Mouse (Mus musculus) forebrain, embryonic 11.5 days (tissue): ENCODE data around the gene Fam49a. TPM values are rescaled to one million over a fixed set of nuclear protein-coding genes. Genes with fewer than 3 reads are reported as not detected.

Experiments
- ATAC-seq: fragments of 200-750 bp; cut with Nextera tagmentation; replicated peaks from 2 replicates; pipeline ENCODE4 v1.8.0; 2017; ENCODE audit warnings: moderate TSS enrichment; ENCODE audit not compliant: low FRiP score
- DNase-seq: peaks from one replicate; pipeline ENCODE4 v3.0.0-alpha.2; 2017; ENCODE audit warnings: low spot score
- H3K27ac ChIP-seq: fragments of 300-500 bp; sonication (generic); 2 replicates; pipeline ENCODE4 v1.5.1; 2014; ENCODE audit warnings: low read depth, low read length
- H3K27me3 ChIP-seq: fragments of 300-500 bp; sonication (generic); 2 replicates; pipeline ENCODE4 v1.6.1; 2014; ENCODE audit warnings: mild to moderate bottlenecking, low read length, mixed read lengths; ENCODE audit not compliant: control insufficient read depth, insufficient read depth
- H3K36me3 ChIP-seq: fragments of 300-500 bp; sonication (generic); 2 replicates; pipeline ENCODE4 v1.6.1; 2014; ENCODE audit warnings: mild to moderate bottlenecking, low read length, moderate library complexity, mixed read lengths; ENCODE audit not compliant: control insufficient read depth, insufficient read depth
- H3K4me1 ChIP-seq: fragments of 300-500 bp; sonication (generic); replicated peaks from 2 replicates; pipeline ENCODE4 v1.6.1; 2014; ENCODE audit warnings: low read length, mixed read lengths; ENCODE audit not compliant: control insufficient read depth, insufficient read depth
- H3K4me2 ChIP-seq: fragments of 300-500 bp; sonication (generic); 2 replicates; pipeline ENCODE4 v1.6.1; 2014; ENCODE audit warnings: low read depth, mild to moderate bottlenecking, low read length, moderate library complexity, mixed read lengths; ENCODE audit not compliant: severe bottlenecking
- H3K4me3 ChIP-seq: fragments of 300-500 bp; sonication (generic); 2 replicates; pipeline ENCODE4 v1.5.1; 2014; ENCODE audit warnings: low read depth, low read length
- H3K9ac ChIP-seq: fragments of 300-500 bp; sonication (generic); 2 replicates; pipeline ENCODE4 v1.6.1; 2014; ENCODE audit warnings: low read length
- H3K9me3 ChIP-seq: fragments of 300-500 bp; sonication (generic); 2 replicates; pipeline ENCODE4 v1.6.1; 2016; ENCODE audit warnings: low read length, mixed read lengths; ENCODE audit not compliant: control insufficient read depth
- WGBS: fragments of 180-500 bp; shearing (Covaris S2); extraction: QIAGEN DNeasy Blood & Tissue Kit; methylation state at CpG from one replicate; pipeline ENCODE4 v1.1.7; 2014; 5-methylcytosine and 5-hydroxymethylcytosine counted together
- polyA plus RNA-seq: library from polyadenylated mRNA; unstranded; fragments of >200 nt; fragmentation: Nextera tagmentation; extraction: Ambion mirVana; gene quantifications from 2 replicates; pipeline ENCODE4 v1.2.1, GENCODE M21; 2014

Fam49a gene
- polyA plus RNA-seq, 1 experiment from 2014 or later: 10.7 TPM

DNA sequence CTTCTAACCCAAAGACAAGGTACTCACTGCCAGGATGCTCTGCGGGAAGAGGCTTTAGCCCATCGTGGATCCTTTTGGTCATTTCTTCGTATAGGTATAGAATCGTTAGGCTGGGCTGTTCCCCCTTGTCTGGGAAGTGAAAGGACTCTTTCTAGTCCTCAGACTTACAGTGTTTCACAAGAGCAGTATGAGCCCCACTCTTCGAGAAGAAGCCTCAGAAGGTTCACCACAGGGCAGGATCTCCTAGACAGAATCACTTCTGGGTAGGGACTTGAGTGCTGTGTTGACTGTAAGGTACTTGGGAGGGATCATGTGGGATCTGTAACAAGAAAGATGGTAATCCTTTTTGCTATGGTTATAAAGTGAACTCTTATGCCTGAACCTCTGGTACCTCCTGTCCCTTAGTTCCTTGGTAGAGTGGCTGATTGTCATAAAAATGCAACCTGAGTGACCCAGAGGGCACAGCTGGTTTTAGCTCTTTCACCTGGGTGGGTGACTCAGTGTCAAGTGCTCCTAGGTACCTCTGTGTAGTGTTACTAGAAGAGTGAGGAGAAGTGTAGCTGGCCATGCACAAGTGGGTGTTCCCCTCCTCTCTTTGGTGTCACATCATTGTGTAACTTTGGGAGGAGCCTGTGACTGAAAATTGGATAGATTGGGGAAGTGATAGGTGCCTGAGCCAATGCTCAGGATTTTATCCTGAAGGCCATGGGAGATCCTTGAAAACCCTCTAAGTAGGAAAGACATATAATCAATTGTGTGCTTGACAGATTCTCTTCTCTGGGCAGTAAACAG, 32.6 kb downstream of the Fam49a start:
- no peak for DNase-seq
- Histone ChIP-seq H3K9ac (no peak overlapping the region), H3K36me3 (no peaks in the 10 kb centered on the region), H3K4me2 (no peak overlapping the region), H3K27me3 (no peaks in the 10 kb centered on the region), H3K4me3 (no peak overlapping the region), H3K9me3 (no peaks in the 10 kb centered on the region), H3K4me1 (no peaks in the 10 kb centered on the region), H3K27ac (no peak overlapping the region)
- ATAC-seq: no peak
- WGBS: 84% methylated on average over 5 of the region's 5 CpGs

- ATAC-seq (no peak), DNase-seq (no peak)
- Histone ChIP-seq H3K9me3 (no peaks in the 10 kb centered on the region), H3K36me3 (no peaks in the 10 kb centered on the region), H3K4me2 (no peak overlapping the region), H3K4me3 (no peak overlapping the region), H3K27ac (no peak overlapping the region), H3K4me1 (no peaks in the 10 kb centered on the region), H3K9ac (no peak overlapping the region), H3K27me3 (no peaks in the 10 kb centered on the region)
- WGBS: 94% methylated on average over 7 of the region's 7 CpGs
Measured at GRCm38 (mm10) chr12:12298451-12298850, 36.5 kb downstream of the Fam49a start.

DNA sequence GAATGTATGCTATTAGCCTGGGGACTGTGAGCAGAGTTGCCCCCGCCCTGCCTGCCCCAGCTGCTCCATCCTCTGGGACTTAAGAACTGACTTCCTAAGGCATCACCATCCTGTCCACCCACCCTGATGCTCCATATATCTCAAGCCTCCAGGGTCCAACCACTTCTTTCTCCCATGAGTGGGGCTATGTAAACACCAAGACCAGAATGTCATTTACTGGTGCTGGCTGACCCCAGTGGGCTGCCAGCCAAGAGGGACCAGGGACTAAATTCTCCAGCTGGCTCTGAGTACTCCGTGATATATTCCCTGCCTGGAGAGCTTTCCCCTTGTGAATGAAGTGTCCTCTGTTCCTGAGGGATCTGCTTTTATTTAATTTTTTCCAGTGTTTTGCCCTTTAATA, 37.4 kb downstream of the Fam49a start:
- 75% methylated on average over 2 of the region's 2 CpGs for WGBS

DNA sequence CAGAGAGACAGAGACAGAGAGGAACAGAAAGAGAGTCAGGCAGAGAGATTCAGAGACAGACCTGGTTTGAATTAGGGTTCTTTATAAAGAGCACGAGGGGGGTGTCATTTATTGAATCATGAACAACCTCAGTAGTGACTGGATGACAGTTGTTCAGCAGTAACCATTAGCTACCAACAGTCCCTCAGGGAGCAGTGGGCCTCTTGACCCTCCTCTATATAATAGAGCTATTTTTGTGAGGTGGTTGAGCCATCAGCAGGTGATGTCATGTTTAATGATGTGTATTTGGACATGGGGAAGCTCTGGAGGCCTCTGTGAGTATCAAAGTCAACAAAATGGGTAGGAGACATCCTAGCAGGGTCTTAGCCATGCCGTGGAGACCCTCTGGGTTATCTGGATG, 39.2 kb downstream of the Fam49a start:
- ATAC-seq (no peak), DNase-seq (no peak)
- Histone ChIP-seq H3K4me1 (no peaks in the 10 kb centered on the region), H3K9ac (no peak overlapping the region), H3K27me3 (no peaks in the 10 kb centered on the region), H3K27ac (no peak overlapping the region), H3K9me3 (no peaks in the 10 kb centered on the region), H3K4me2 (no peak overlapping the region), H3K4me3 (no peak overlapping the region), H3K36me3 (no peaks in the 10 kb centered on the region)
- whole genome bisulfite sequencing: 89% methylated on average over 2 of the region's 2 CpGs

More for the DNA sequence above, 37.4 kb downstream of the Fam49a start:
- ATAC-seq (no peak), DNase-seq (no peak)
- Histone ChIP-seq H3K36me3 (no peaks in the 10 kb centered on the region), H3K9me3 (no peaks in the 10 kb centered on the region), H3K27me3 (no peaks in the 10 kb centered on the region), H3K4me3 (no peak overlapping the region), H3K4me1 (no peaks in the 10 kb centered on the region), H3K9ac (no peak overlapping the region), H3K4me2 (no peak overlapping the region), H3K27ac (no peak overlapping the region)

DNA sequence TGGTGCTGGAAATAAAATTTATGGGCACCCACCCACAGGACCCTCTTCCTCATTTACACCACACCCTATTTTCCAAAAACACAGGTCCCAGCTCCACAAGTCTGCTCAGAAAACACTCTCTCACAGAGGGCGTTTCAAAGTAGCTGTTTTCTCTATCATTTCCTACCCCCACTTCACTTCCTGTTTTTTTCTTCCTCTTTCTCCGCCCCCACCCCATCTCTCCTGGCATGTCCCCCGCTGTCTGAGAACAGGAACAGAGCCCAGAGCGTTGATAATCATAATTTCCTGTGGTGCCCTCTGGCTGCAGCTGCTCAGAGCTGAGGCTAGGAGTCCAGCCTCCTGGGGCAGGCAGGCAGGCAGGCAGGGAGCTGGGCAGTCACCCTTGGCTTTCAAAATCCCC, 39.9 kb downstream of the Fam49a start:
- no peaks in the 10 kb centered on the region for H3K9me3 ChIP-seq
- 73% methylated on average over 4 of the region's 4 CpGs for WGBS
- no peaks in the 10 kb centered on the region for H3K4me1 ChIP-seq
- ATAC-seq: no peak
- DNase-seq: no peak
- no peaks in the 10 kb centered on the region for H3K27me3 ChIP-seq
- no peaks in the 10 kb centered on the region for H3K36me3 ChIP-seq
- no peak overlapping the region for H3K4me3 ChIP-seq
- no peak overlapping the region for H3K27ac ChIP-seq
- no peak overlapping the region for H3K4me2 ChIP-seq
- no peak overlapping the region for H3K9ac ChIP-seq

GRCm38 (mm10) chr12:12306214-12306613, 44.3 kb downstream of the Fam49a start:
- DNase-seq (no peak), ATAC-seq (no peak)
- WGBS: 94% methylated on average over 3 of the region's 3 CpGs
- H3K27ac ChIP-seq: no peak overlapping the region
- no peak overlapping the region for H3K4me3 ChIP-seq
- no peaks in the 10 kb centered on the region for H3K36me3 ChIP-seq
- H3K4me2 ChIP-seq: no peak overlapping the region
- H3K4me1 ChIP-seq: no peaks in the 10 kb centered on the region
- no peaks in the 10 kb centered on the region for H3K27me3 ChIP-seq
- no peak overlapping the region for H3K9ac ChIP-seq
- no peaks in the 10 kb centered on the region for H3K9me3 ChIP-seq

DNA sequence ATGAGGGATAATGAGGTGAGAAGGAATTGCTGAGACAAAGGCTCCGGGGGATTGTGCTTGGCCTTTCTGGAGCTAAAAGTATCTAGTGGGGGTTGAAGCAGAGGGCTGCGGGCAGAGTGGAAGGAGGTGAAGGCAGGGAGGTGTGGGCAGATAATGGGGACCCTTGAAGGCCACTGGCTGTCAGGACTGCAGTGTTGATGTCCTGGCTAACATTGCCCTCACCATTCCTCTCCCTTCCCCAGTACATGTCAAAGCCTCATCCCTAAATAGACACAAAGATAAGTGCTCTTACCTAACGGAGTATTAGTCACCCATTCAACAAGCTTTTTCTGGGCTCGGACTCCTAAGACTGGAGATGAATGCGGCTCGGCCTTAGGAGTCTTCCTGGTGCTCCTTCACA, 44.9 kb downstream of the Fam49a start:
- H3K4me1 ChIP-seq: no peaks in the 10 kb centered on the region
- H3K36me3 ChIP-seq: no peaks in the 10 kb centered on the region
- H3K9me3 ChIP-seq: no peaks in the 10 kb centered on the region
- WGBS: 85% methylated on average over 6 of the region's 6 CpGs
- no peak overlapping the region for H3K4me2 ChIP-seq
- ATAC-seq: no peak
- no peak overlapping the region for H3K4me3 ChIP-seq
- no peaks in the 10 kb centered on the region for H3K27me3 ChIP-seq
- no peak overlapping the region for H3K27ac ChIP-seq
- no peak for DNase-seq
- no peak overlapping the region for H3K9ac ChIP-seq

DNA sequence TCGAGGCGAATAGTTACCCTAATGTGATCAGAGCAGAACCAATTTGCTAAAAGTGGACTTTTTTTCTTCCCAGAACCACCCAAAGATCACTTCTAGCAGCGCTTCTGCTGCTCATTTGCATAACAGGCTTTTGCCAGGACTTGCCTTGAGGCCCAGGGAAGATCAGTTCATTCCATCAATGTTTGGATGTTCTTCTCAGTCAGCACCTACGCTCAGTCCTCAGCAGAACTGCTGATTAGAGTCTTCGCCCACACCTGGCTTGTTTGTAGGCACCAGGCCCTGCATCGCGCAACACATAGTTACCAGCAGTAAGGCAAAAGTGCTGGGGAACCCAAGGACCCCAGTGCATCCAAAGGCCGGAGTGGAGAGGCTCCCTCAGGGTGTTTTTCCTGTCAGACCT, 45.3 kb downstream of the Fam49a start:
- WGBS: 93% methylated on average over 8 of the region's 8 CpGs
- no peak overlapping the region for H3K4me2 ChIP-seq
- H3K36me3 ChIP-seq: no peaks in the 10 kb centered on the region
- no peak for DNase-seq
- no peak overlapping the region for H3K9ac ChIP-seq
- no peak for ATAC-seq
- H3K27ac ChIP-seq: no peak overlapping the region
- H3K4me1 ChIP-seq: no peaks in the 10 kb centered on the region
- no peaks in the 10 kb centered on the region for H3K27me3 ChIP-seq
- H3K9me3 ChIP-seq: no peaks in the 10 kb centered on the region
- no peak overlapping the region for H3K4me3 ChIP-seq

DNA sequence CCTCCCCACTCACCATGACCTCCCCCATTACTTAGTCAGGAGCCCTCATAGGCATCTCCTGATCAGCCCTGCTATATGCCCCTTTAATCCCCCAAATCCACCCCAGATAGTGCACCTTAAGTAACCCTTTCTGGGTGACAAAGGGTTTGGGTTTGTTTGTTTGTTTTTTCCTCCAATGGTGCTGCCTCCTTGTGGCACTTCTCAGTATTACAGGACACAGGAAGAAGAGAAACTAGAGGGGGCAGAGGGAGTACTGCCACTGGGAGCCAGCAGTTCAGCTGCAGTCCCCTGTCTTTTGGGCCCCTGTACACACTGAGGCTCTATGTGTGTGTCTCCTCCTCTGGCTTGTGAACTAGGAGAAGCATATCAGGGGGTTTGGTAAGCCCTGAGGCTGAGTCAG, 51.5 kb downstream of the Fam49a start:
- DNase-seq (no peak), ATAC-seq (no peak)
- Histone ChIP-seq H3K27ac (no peak overlapping the region), H3K9ac (no peak overlapping the region), H3K4me3 (no peak overlapping the region), H3K27me3 (no peaks in the 10 kb centered on the region), H3K9me3 (no peaks in the 10 kb centered on the region), H3K4me1 (peaks cover 6% of the 10 kb centered on the region; the same call in 1 of the 2 replicates), H3K4me2 (no peak overlapping the region), H3K36me3 (no peaks in the 10 kb centered on the region)
